Mouse (Mus musculus) left cerebral cortex, adult 8-10 months (tissue): ENCODE data around the gene Stpg4. TPM values are rescaled to one million over a fixed set of nuclear protein-coding genes. Genes with fewer than 3 reads are reported as not detected.

Experiments
- DNase-seq, 2 experiments: peaks; one replicate each; pipeline ENCODE4 v3.0.0; 2022; ENCODE audit warnings: low spot score in 2 of 2
- total RNA-seq, 4 experiments: library from RNA; stranded (reverse); gene quantifications; 2 replicates each; pipeline ENCODE4 v1.2.4; 2022

Stpg4 gene
- total RNA-seq, 4 experiments from 2014 or later, result not detected

DNA sequence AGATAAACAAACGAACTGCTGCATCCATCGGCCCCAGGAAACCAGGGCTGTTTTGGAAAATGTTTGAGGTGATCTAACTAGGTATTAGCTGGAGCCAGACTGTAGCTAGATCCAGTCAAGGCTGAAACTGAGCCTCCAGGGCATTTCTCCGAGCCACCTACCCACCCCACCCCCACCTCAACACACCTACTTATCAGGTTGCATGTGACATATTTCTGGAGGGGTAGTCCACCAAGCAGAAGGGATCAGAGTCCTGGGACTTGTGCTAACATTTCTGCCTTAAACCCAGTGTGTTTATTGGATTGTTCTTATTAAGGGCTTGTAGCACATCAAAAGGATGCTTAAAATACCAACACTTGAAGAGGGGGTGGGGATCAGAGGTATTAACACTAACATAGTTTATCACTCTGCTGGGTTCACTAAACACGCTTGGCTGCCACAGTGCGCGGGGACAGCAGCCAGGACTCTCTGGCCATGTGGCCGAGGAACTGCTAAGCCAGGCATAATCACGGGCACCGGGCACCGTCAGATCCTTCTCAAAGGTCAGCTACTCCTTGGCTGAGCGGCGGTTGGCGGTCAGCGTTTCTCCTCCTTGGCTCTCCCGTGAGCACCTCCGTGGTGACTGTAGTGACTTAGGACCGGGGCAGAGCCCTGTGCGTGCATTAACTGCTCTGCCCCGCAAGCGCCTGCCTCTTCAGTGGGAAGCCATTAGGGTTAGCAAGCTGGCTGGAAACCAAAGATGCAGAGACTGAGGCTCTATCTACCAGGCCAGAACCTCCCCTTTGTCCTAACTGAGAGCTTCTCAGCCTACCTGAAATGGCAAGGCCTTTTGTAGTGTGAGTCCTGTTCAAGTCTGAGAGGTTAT, 76.1 kb downstream of the Stpg4 start:
- DNase-seq, result no peak

DNA sequence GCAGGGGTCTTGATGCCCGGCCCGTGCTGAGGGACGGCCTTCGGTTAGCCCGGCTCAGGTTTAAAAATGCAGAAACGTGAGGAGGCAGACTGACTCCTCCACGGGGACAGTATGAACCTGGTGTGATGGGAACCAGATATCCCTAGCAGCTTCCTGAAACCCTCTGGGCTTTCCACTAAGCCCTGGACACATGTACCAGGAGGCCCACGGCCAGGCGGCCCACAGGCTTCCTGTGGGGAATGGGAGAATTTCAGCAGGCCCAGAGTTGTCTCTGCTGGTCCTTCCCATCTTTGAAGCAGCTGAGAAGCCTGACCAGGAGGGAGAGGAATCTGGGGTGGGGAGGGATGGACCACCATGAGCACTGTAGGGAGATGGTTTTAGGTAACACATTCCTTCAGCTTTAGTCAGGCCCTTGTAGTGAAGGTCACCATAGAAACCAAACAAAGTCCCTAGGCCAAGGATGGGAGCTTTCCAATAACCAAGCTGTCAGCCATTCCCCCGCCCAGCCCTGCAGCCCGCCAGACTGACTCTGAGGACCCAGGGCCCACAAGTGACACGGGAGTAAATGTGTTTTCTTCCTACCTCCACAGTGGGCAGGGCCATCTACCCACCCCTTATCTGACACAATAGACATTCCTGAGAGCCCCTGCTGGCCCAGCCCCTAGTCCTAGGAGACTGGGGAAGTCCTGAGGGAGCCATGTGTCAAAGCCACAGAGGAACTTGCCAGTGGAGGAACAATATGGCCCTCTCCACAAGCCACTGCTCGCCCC, 76.9 kb downstream of the Stpg4 start:
- DNase-seq, result no peak

DNA sequence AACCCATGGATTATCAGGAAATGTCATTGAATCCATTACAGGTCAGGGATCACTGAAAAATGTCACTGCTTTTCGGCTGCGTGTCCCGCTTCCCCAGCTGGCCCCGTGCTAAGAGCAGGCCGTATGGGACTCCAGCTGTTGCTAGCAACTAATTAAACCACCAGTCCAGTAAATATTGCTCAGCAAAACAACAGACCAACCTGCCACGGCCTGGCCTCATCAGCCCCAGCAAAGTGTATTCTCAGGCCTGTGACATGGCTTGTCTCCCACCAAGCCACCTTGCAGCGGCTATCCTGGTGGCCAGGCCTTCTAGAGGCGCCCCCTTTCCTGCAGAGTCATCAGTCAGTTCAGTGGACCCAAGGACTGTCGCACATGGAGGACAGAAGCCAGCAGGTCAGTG, 78.0 kb downstream of the Stpg4 start:
- DNase-seq, result no peak

DNA sequence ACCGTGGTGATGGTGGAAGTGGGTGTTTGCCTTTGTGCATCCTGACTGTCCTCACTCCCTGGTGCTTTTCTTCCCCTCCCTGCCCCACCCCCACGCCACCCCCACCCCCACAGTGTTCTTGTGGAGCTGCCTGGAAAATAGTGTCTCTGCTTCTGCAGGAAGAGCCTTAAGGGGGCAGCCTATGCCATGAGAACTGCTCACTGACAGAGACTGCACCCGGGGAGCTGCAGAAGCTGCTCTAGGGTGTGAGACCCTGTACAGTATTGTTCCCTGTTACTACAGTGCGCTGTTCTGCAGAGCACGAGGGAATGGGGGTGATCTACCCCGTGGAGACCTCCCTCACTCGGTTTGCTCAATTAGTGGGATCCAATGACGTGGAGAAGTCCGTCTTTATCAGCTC, 78.5 kb downstream of the Stpg4 start:
- DNase-seq, result no peak

DNA sequence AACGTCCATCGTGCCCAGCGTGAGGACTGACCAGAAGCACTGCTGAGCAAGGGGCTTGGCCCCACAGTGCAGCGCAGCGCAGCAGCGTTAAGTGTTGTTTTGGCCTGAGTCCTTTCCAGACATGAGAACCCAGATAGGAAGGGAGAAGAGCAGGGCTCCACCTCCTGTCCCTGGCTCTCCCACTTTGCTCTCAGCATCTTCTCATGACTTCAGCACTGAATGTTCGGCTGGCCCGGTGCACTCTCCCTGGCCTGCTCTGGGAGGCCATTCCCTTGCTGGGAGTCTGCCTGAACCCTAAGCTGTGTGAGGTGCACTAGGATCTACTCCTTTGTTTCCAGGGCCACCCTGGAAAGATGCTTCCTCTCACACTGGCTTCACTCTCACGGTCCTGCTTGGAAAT, 79.2 kb downstream of the Stpg4 start:
- DNase-seq, result no peak

DNA sequence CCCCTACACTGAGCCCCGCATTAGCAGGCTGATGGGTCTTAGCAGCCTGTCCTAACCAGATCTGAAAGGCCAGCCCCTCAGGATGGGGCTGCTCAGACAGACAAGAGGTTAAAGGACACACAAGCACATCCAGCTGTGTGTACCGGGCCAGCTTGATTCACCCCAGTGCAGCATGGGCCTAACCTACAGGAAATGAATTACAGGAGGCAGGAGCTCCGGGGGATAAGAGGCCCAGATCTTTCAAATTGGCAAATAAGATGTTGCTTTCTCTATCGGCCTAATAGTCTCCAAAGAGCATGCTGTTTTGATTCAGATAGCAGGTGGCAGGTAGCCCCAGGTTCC, 82.3 kb downstream of the Stpg4 start:
- DNase-seq, result no peak

DNA sequence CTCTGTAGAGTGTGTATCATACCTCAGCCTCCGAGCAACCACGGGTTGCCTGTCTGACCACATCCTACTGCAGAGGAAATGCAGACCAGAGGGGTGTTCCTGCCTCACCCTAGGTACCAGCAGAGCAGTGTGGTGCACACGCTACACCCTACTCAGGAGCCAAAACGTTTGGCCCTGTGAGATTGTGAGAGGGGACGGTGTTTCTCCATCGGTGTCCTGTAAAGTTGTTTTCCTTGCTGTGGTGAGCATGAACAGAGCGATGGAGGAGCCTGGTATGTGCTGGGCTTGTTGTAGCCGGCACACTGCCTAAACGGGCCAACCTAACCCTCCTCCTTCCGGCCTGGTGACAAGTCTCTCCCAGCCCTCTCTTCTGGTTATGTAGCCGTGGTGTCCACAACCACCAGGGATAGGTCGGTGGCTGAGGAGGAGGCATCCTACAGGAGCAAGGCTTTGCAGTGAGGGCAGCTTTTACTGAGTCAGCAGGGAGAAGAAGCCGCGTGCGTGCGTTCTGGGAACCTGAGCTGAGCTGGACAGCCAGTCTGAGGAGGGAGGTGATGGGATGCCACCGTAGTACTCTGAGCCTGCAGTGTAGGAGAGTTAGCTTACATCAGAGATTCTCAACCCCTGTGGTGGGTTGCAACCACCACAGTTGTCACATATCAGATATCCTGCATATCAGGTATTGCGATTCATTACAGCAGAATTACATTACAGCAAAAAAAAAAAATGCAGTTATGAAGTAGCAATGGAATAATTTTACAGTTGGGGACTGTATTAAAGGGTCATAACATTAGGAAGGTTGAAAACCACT, 82.9 kb downstream of the Stpg4 start:
- DNase-seq, result no peak

DNA sequence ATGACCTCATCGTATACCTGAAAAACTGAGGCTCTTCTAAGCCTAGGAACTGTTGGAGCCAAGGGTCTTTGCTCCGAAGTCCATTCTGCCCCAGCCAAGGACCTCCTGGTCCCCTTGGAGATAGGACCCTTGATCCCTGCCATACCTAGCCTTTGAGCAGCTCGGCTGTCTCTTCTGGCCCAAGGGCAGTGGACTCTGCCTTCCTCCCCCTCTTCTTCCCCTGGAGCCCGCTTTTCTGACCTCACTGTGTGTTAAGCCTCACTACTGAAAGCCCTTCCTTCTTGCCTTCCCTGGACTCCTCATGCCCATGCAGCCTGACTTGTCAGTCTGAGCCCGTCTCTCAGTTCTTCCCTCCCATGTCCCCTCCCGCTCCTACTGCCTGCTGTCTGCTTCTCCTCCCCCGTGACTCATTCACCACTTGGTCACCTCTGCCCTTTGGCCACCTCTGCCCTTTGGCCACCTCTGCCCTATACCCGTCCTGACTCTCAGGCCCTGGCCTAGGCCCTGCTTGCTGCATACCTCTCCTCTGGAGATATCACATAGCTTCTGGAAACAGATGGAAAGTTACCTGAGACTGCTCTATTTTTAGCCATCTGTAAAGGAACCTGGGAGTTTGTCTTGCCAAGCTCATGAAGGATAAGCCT, 84.4 kb downstream of the Stpg4 start:
- no peak for DNase-seq

Other genes starting within 250 kb of the Stpg4 start
- 10 to 100 TPM; 55.7 to 68.0 (median 63.1) TPM for gene Mcfd2, start 161.8 kb downstream of the Stpg4 start, total RNA-seq
- gene Ttc7, start 144.9 kb downstream of the Stpg4 start, total RNA-seq, result 10 to 100 TPM; 12.8 to 14.8 (median 13.1) TPM
- 1,000 to 10,000 TPM; 2,138 to 2,258 (median 2,232) TPM for gene Calm2, start 19.2 kb upstream of the Stpg4 start, total RNA-seq
- under 1 TPM in 2 of 4 experiments, not detected in 2; 0.25 to 0.27 TPM for gene Epcam, start 208.2 kb upstream of the Stpg4 start, total RNA-seq
- 10 to 100 TPM; 32.0 to 39.4 (median 35.4) TPM for gene Msh2, start 244.6 kb upstream of the Stpg4 start, total RNA-seq